Mouse (Mus musculus) heart, adult 2 months (tissue): ENCODE results near the gene Btn2a2. TPM values are rescaled to one million over a fixed set of nuclear protein-coding genes. Genes with fewer than 3 reads are reported as not detected.
"Not testable (repeated sequence)": the region's sequence is repeated elsewhere in the genome, so short reads cannot be mapped to it uniquely, and the experiment has no call there.

Experiments used
- DNase-seq, 2 experiments: peaks; one replicate each; pipeline ENCODE4 v3.0.0; 2021
- H3K27ac ChIP-seq: fragments of 200-600 bp; 2 replicates; pipeline ENCODE4 v1.8.1; 2022
- H3K27me3 ChIP-seq: fragments of 200-500 bp; 2 replicates; pipeline ENCODE4 v1.6.1; 2012; ENCODE audit warnings: mild to moderate bottlenecking, low read length, inconsistent platforms, mixed read lengths; ENCODE audit not compliant: control insufficient read depth, insufficient read depth
- H3K36me3 ChIP-seq: fragments of 200-500 bp; 2 replicates; pipeline ENCODE4 v1.6.1; 2012; ENCODE audit warnings: low read length, inconsistent platforms; ENCODE audit not compliant: control insufficient read depth, insufficient read depth
- H3K4me1 ChIP-seq: fragments of 200-500 bp; 2 replicates; pipeline ENCODE4 v1.6.1; 2011; ENCODE audit warnings: low read length; ENCODE audit not compliant: control insufficient read depth, insufficient read depth
- H3K4me3 ChIP-seq: fragments of 200-600 bp; 2 replicates; pipeline ENCODE4 v1.8.1; 2022
- H3K79me2 ChIP-seq: fragments of 200-500 bp; replicated peaks from 2 replicates; pipeline ENCODE4 v1.6.1; 2012; ENCODE audit warnings: mild to moderate bottlenecking, inconsistent platforms, low read length, moderate library complexity, mixed read lengths; ENCODE audit not compliant: control insufficient read depth, insufficient read depth
- H3K9ac ChIP-seq: fragments of 200-500 bp; 2 replicates; pipeline ENCODE4 v1.6.1; 2012; ENCODE audit warnings: low read depth, mild to moderate bottlenecking, control low read depth, inconsistent platforms, low read length, mixed read lengths
- CTCF ChIP-seq: fragments of 200-600 bp; IDR thresholded peaks from 2 replicates; pipeline ENCODE4 v1.8.1; 2022; ENCODE audit warnings: antibody characterized with exemption, mild to moderate bottlenecking, moderate library complexity
- EP300 ChIP-seq: fragments of 200-500 bp; IDR thresholded peaks from 2 replicates; pipeline ENCODE4 v1.6.1; 2011; ENCODE audit warnings: low read depth, low read length, control low read depth; ENCODE audit not compliant: insufficient read depth
- POLR2A ChIP-seq: fragments of 200-500 bp; IDR thresholded peaks from 2 replicates; pipeline ENCODE4 v1.6.1; 2011; ENCODE audit warnings: mild to moderate bottlenecking, low read depth, low read length, control low read depth; ENCODE audit not compliant: insufficient read depth
- WGBS: fragments of 180-500 bp; shearing (Covaris S2); methylation state at CpG from one replicate; pipeline ENCODE4 v1.1.7; 2018; 5-methylcytosine and 5-hydroxymethylcytosine counted together
- intact Hi-C: fragments of 180-260 bp; cut with DNase I; formaldehyde crosslinking; loops from one replicate; pipeline ENCODE4 v1.15.1; 2025
- polyA plus RNA-seq: library from polyadenylated mRNA; depleted of rRNA; stranded (reverse); fragments of >200 nt; gene quantifications from 2 replicates; pipeline ENCODE4 v1.2.3, GENCODE M21; 2012
- total RNA-seq, 2 experiments: library from RNA; stranded (reverse); gene quantifications; 2 replicates each; pipeline ENCODE4 v1.2.3; 2021

Gene Btn2a2
- total and polyA plus RNA-seq, 3 experiments, result not detected

GRCm38 (mm10) chr13:23534368-23535131, 45.9 kb upstream of the Btn2a2 start:
- Histone ChIP-seq H3K27me3 (no peaks in the 10 kb centered on the region), H3K4me1 (peaks cover 4% of the 10 kb centered on the region), H3K79me2 (no peaks in the 10 kb centered on the region), H3K36me3 (peaks cover 14% of the 10 kb centered on the region), H3K27ac (no peak overlapping the region; the same call in 1 of the 2 replicates), H3K4me3 (peak overlapping the region; percentile 51), H3K9ac (no peak overlapping the region)
- intact Hi-C loops, result loop anchor here (5.0 kb wide), 2 partner anchors 88 to 208 kb away; partner anchors contain the start of genes Hist1h1e and Hist1h2be
- TF ChIP-seq CTCF (no peak), EP300 (no peak), POLR2A (no peak; the same call in 1 of the 2 replicates)
- DNase-seq, result no peak
- 6% methylated on average over 15 of the region's 15 CpGs for WGBS

- Histone ChIP-seq H3K4me3 (peak within 1 kb of the TSS; percentile 51), H3K36me3 (peaks cover 14% of the 10 kb centered on the region), H3K9ac (peak within 1 kb of the TSS; percentile 60)
- not testable (repeated sequence) for H3K27ac ChIP-seq, H3K27me3 ChIP-seq, H3K79me2 ChIP-seq, H3K4me1 ChIP-seq
- WGBS, result 1% methylated on average over 31 of the region's 53 CpGs
- peak; percentile 34 for TF ChIP-seq CTCF
- intact Hi-C loops, result loop anchor here (5.0 kb wide), 2 partner anchors 89 to 209 kb away; partner anchors contain the start of genes Hist1h1e and Hist1h2be
- DNase-seq, result peak in 1 of 2 experiments; percentile 47
These were observed 45.1 kb upstream of the Btn2a2 start, which contains the start of gene Hist1h2af for GRCm38 (mm10) chr13:23533560-23534367. Hist1h2af (plus strand) TSS chr13:23533906.

- no peak for TF ChIP-seq POLR2A
- TF ChIP-seq CTCF, result no peak
- no peak for TF ChIP-seq EP300
- H3K4me3 ChIP-seq, result peak overlapping the region; percentile 86
- H3K36me3 ChIP-seq, result peaks cover 14% of the 10 kb centered on the region
- DNase-seq, result no peak
- peaks cover 4% of the 10 kb centered on the region for H3K4me1 ChIP-seq
- 22% methylated on average over 9 of the region's 9 CpGs for WGBS
- no peak overlapping the region for H3K9ac ChIP-seq
- peak overlapping the region; percentile 97; the same call in 1 of the 2 replicates for H3K27ac ChIP-seq
- intact Hi-C loops, result loop anchor here (5.0 kb wide), 2 partner anchors 90 to 210 kb away; partner anchors contain the start of genes Hist1h1e and Hist1h2be
- no peaks in the 10 kb centered on the region for H3K79me2 ChIP-seq
- no peaks in the 10 kb centered on the region for H3K27me3 ChIP-seq
These were observed 43.8 kb upstream of the Btn2a2 start for GRCm38 (mm10) chr13:23532262-23533075.

- Histone ChIP-seq H3K27ac (peak within 1 kb of the TSS; percentile 97), H3K9ac (peak within 1 kb of the TSS; percentile 76), H3K4me3 (peak within 1 kb of the TSS; percentile 86), H3K36me3 (peaks cover 14% of the 10 kb centered on the region), H3K27me3 (no peaks in the 10 kb centered on the region), H3K4me1 (peaks cover 4% of the 10 kb centered on the region), H3K79me2 (no peaks in the 10 kb centered on the region)
- TF ChIP-seq POLR2A, result peak; percentile 99
- peak; percentile 91 for TF ChIP-seq EP300
- TF ChIP-seq CTCF, result no peak
- WGBS, result under 1% methylated on average over 62 of the region's 70 CpGs
- intact Hi-C loops, result loop anchor here (1.0 to 5.0 kb wide), 5 partner anchors 12 to 211 kb away; partner anchors contain the start of genes Hist1h1e, Hist1h2be and Hist1h3f
- peak; percentile 92 to 95 for DNase-seq
These were observed 42.5 kb upstream of the Btn2a2 start, which contains the start of gene Hist1h4h for GRCm38 (mm10) chr13:23530901-23531875. Hist1h4h (plus strand) TSS chr13:23531050.
